Mouse (Mus musculus) forebrain, embryonic 16.5 days (tissue): ENCODE results near the gene Epop. TPM values are rescaled to one million over a fixed set of nuclear protein-coding genes. Genes with fewer than 3 reads are reported as not detected.

Experiments used
- ATAC-seq: fragments of 200-750 bp; cut with Nextera tagmentation; 2 replicates; pipeline ENCODE4 v1.8.0; 2017; ENCODE audit warnings: mild to moderate bottlenecking, moderate library complexity
- H3K27ac ChIP-seq: fragments of 300-500 bp; sonication (generic); 2 replicates; pipeline ENCODE4 v1.5.1; 2014; ENCODE audit warnings: low read length, control low read depth
- H3K27me3 ChIP-seq: fragments of 300-500 bp; sonication (generic); replicated peaks from 2 replicates; pipeline ENCODE4 v1.6.1; 2014; ENCODE audit warnings: low read length; ENCODE audit not compliant: control insufficient read depth, insufficient read depth
- H3K36me3 ChIP-seq: fragments of 300-500 bp; sonication (generic); 2 replicates; pipeline ENCODE4 v1.6.1; 2014; ENCODE audit not compliant: control insufficient read depth, insufficient read depth
- H3K4me1 ChIP-seq: fragments of 300-500 bp; sonication (generic); replicated peaks from 2 replicates; pipeline ENCODE4 v1.6.1; 2014; ENCODE audit warnings: low read length; ENCODE audit not compliant: control insufficient read depth, insufficient read depth
- H3K4me2 ChIP-seq: fragments of 300-500 bp; sonication (generic); 2 replicates; pipeline ENCODE4 v1.6.1; 2014; ENCODE audit warnings: mild to moderate bottlenecking, low read length, control low read depth
- H3K4me3 ChIP-seq: fragments of 300-500 bp; sonication (generic); replicated peaks from 2 replicates; pipeline ENCODE4 v1.5.1; 2014; ENCODE audit warnings: mild to moderate bottlenecking, low read length, control low read depth
- H3K9ac ChIP-seq: fragments of 300-500 bp; sonication (generic); replicated peaks from 2 replicates; pipeline ENCODE4 v1.6.1; 2014; ENCODE audit warnings: low read depth, low read length, control low read depth
- H3K9me3 ChIP-seq: fragments of 300-500 bp; sonication (generic); 2 replicates; pipeline ENCODE4 v1.6.1; 2016; ENCODE audit warnings: low read length; ENCODE audit not compliant: control insufficient read depth
- WGBS: fragments of 180-500 bp; shearing (Covaris S2); extraction: QIAGEN DNeasy Blood & Tissue Kit; methylation state at CpG from one replicate; pipeline ENCODE4 v1.1.7; 2014; 5-methylcytosine and 5-hydroxymethylcytosine counted together
- polyA plus RNA-seq: library from polyadenylated mRNA; unstranded; fragments of >200 nt; fragmentation: Nextera tagmentation; extraction: Ambion mirVana; gene quantifications from 2 replicates; pipeline ENCODE4 v1.2.1, GENCODE M21; 2015

Gene Epop
- polyA plus RNA-seq, 1 experiment from 2014 or later, result 2.1 TPM

DNA sequence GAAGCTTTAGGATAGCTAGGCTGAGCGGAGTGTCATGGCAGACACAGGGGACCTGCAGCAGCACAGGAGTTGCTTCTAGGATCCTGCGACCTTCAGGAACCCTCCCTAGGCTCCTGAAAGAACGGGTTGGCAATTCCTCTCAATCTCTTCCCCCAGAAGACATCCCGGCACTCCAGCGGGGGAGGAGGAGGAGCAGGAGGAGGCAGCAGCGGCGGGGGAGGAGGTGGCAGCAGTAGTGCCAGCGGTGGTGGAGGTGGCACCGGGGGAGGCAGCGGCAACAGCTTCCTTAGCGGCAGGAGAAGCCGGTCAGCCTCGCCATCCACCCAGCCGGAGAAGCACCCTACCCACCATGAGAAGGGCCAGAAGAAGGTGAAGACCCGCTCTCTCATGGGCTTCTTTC is 39.8 kb upstream of the Epop start:
- no peak overlapping the region; the same call in 1 of the 2 replicates for H3K27ac ChIP-seq
- H3K36me3 ChIP-seq, result peaks cover 23% of the 10 kb centered on the region
- no peak for ATAC-seq
- no peaks in the 10 kb centered on the region for H3K9me3 ChIP-seq
- no peak overlapping the region for H3K4me3 ChIP-seq
- peaks cover 29% of the 10 kb centered on the region for H3K4me1 ChIP-seq
- WGBS, result 46% methylated on average over 15 of the region's 15 CpGs
- no peak overlapping the region for H3K9ac ChIP-seq
- no peak overlapping the region for H3K4me2 ChIP-seq
- no peaks in the 10 kb centered on the region for H3K27me3 ChIP-seq

DNA sequence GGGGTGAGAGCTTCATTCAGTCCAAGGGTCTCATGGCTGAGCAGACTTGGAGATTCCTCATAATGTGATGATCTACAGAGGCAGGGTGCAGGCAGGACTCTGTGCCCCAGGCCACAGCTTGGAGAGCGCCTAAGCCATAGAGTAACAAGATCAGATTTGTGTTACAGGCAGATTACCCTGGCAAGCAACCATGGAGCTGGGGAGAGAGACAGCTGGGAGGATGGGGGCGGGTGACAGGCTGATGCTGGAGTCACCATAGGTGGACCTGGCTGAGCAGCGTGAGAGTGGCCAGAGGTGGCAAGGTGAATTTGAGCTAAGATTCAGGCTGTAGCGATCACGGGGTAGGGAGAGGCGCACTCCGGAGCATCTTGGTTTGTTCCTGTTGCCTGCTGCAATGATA is 38.7 kb upstream of the Epop start:
- H3K4me2 ChIP-seq, result no peak overlapping the region
- no peak overlapping the region for H3K9ac ChIP-seq
- H3K36me3 ChIP-seq, result peaks cover 14% of the 10 kb centered on the region
- H3K27me3 ChIP-seq, result no peaks in the 10 kb centered on the region
- H3K4me1 ChIP-seq, result peaks cover 31% of the 10 kb centered on the region
- H3K4me3 ChIP-seq, result no peak overlapping the region
- 94% methylated on average over 7 of the region's 7 CpGs for WGBS
- no peak overlapping the region for H3K27ac ChIP-seq
- H3K9me3 ChIP-seq, result no peaks in the 10 kb centered on the region
- no peak for ATAC-seq

DNA sequence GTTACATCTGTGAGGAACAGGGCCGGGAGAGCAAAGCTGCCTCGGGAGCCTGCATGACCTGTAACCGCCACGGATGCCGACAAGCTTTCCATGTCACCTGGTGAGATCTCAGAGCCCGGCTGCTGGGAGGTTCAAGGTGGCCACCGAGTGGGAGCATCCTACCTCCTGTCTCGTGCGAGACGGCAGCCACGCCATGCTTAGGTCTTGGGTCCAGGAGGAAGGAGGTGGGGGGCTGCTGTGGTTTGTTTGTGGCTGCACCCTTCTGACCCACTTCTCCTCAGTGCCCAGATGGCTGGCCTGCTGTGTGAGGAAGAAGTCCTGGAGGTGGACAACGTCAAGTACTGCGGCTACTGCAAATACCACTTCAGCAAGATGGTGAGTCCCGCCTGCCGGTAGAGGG is 37.3 kb upstream of the Epop start:
- no peak for ATAC-seq
- no peak overlapping the region for H3K4me3 ChIP-seq
- no peaks in the 10 kb centered on the region for H3K9me3 ChIP-seq
- WGBS, result 97% methylated on average over 15 of the region's 15 CpGs
- H3K4me1 ChIP-seq, result peaks cover 41% of the 10 kb centered on the region
- peaks cover 7% of the 10 kb centered on the region for H3K36me3 ChIP-seq
- no peak overlapping the region for H3K9ac ChIP-seq
- H3K4me2 ChIP-seq, result no peak overlapping the region
- peaks cover 7% of the 10 kb centered on the region for H3K27me3 ChIP-seq
- H3K27ac ChIP-seq, result no peak overlapping the region

DNA sequence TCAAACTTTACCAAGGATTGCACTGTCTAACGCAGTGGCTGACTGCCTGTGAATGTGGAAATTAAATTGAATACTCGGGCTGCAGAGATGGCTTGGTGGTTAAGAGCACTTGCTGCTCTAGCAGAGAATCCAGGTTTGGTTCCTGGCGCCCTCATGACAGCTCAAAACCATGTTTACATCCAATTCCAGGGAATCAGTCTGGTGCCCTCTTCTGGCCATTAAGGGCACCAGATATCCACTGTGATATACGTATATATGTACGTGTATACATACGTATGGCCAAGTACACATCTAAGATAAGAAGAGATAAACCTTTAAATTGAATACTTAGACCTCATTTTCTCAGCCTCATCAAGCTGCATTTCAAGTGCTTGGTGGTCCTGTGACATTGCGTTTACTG is 36.7 kb upstream of the Epop start:
- H3K9ac ChIP-seq, result no peak overlapping the region
- no peak overlapping the region for H3K4me3 ChIP-seq
- no peaks in the 10 kb centered on the region for H3K9me3 ChIP-seq
- no peak overlapping the region for H3K27ac ChIP-seq
- no peak overlapping the region for H3K4me2 ChIP-seq
- no peak for ATAC-seq
- peaks cover 47% of the 10 kb centered on the region for H3K4me1 ChIP-seq
- WGBS, result 89% methylated on average over 7 of the region's 7 CpGs
- H3K36me3 ChIP-seq, result peaks cover 5% of the 10 kb centered on the region
- peaks cover 12% of the 10 kb centered on the region for H3K27me3 ChIP-seq

DNA sequence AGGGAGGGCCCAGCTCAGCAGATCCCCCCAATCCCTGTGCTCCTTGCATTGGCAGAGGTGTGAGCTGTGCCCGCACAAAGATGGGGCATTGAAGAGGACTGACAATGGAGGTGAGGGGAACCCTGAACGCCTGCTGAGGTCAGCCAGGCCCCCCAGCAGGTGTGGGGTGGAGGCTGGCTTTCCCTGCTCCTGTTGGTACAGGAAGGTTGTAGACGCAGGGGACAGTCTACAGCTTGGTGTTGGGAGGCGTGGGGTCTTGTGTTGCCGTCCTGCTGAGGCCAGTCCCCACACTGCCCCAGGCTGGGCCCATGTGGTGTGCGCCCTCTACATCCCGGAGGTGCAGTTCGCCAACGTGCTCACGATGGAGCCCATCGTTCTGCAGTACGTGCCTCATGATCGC is 35.9 kb upstream of the Epop start:
- no peak overlapping the region for H3K9ac ChIP-seq
- 87% methylated on average over 13 of the region's 13 CpGs for WGBS

DNA sequence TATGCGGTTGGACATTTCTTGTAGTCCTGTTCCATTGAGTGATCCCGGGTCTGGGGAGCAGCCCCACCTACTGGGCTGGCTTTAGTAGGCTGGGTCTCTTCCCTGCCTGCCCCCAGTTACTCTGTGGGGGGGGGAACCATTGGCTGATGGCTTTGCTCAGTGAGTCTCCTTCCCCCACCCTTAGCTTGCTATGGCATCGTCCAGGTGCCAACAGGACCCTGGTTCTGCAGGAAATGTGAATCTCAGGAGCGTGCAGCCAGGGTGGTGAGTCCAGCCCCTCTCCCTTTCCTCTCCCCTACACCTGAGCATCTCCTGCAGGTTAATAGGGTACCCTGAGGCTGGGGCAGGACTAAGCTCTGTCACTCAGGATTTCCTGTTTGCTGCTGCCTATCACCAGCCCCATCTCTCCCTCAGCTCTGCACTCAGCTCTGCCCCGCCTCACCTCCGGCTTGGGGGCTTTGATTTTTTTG is 35.3 kb upstream of the Epop start:
- no peak for ATAC-seq
- Histone ChIP-seq H3K4me1 (peaks cover 50% of the 10 kb centered on the region), H3K9me3 (no peaks in the 10 kb centered on the region), H3K4me3 (peak overlapping the region; percentile 84), H3K27ac (no peak overlapping the region), H3K9ac (no peak overlapping the region), H3K4me2 (peak overlapping the region; percentile 85), H3K27me3 (peaks cover 19% of the 10 kb centered on the region), H3K36me3 (peaks cover 3% of the 10 kb centered on the region)
- WGBS, result 27% methylated on average over 6 of the region's 6 CpGs

More for the DNA sequence above, 35.9 kb upstream of the Epop start:
- Histone ChIP-seq H3K27me3 (peaks cover 19% of the 10 kb centered on the region), H3K4me2 (no peak overlapping the region), H3K36me3 (peaks cover 3% of the 10 kb centered on the region), H3K9me3 (no peaks in the 10 kb centered on the region), H3K4me1 (peaks cover 55% of the 10 kb centered on the region), H3K4me3 (no peak overlapping the region), H3K27ac (no peak overlapping the region)
- ATAC-seq, result no peak

DNA sequence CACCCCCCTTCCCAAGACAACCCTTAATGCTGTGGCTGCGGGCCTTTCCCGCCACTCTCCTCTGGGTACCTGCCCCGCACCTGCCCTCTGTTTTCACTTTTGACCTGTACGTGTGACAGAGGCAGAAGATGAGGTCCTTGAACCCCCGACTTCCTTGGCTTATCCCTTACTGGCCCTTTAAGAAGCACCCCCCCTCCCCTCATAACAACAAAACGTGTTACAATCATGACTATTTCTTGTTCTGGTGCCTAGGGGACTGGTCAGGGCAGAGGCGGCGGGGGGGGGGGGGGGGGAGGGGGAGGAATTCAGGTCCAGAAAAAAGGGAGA is 34.8 kb upstream of the Epop start:
- no peak for ATAC-seq
- 4% methylated on average over 6 of the region's 8 CpGs for WGBS
- H3K4me1 ChIP-seq, result peaks cover 50% of the 10 kb centered on the region
- peak overlapping the region; percentile 85 for H3K4me2 ChIP-seq
- peak overlapping the region; percentile 82 for H3K9ac ChIP-seq
- no peaks in the 10 kb centered on the region for H3K9me3 ChIP-seq
- peak overlapping the region; percentile 84 for H3K4me3 ChIP-seq
- peaks cover 3% of the 10 kb centered on the region for H3K36me3 ChIP-seq
- peak overlapping the region; percentile 70; the same call in 1 of the 2 replicates for H3K27ac ChIP-seq
- H3K27me3 ChIP-seq, result peaks cover 19% of the 10 kb centered on the region

DNA sequence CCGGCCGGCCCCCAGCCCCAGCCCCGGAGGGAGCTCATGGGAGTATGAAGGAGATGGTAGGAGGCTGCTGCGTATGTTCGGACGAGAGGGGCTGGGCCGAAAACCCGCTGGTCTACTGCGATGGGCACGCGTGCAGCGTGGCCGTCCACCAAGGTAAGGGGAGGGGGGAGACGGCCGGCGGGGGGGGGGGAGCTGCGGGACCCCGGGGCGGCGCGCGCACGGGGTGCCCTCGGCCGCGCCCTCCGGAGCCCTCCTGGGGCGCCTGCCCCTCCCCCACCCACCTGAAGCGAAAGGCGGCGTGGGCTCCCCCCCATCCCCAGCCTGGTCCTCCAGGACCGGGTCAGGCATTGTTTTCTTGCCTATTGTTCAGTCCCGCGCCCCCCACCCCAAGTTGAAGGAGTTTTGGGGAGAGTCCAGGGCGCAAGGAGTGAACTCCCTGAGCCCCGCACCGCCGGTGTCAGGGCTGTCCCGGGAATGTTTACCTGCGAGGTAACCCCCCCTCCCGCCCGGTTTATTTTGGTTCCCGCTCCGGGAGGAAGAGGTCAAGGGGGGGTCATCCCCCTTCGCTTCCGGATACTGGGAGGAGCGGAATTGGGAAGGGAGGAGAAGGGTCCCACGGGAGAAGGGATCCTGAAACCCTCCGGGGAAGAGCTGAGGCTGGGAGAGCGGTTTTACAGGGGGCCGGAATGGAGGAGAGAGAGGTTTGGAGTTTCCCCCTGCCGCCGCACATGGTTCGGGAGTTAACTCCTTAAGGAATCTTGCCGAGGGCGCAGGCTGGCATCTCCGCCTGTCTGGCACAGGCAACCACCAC is 34.2 kb upstream of the Epop start:
- peak overlapping the region; percentile 84 for H3K4me3 ChIP-seq
- no peaks in the 10 kb centered on the region for H3K9me3 ChIP-seq
- H3K4me2 ChIP-seq, result peak overlapping the region; percentile 85
- H3K27me3 ChIP-seq, result peaks cover 19% of the 10 kb centered on the region
- H3K27ac ChIP-seq, result peak overlapping the region; percentile 70
- WGBS, result under 1% methylated on average over 46 of the region's 57 CpGs
- peaks cover 3% of the 10 kb centered on the region for H3K36me3 ChIP-seq
- H3K9ac ChIP-seq, result peak overlapping the region; percentile 82
- 0 out of 2 replicates have a peak, but pooled peaks have one; percentile 23 for ATAC-seq
- peaks cover 46% of the 10 kb centered on the region for H3K4me1 ChIP-seq

DNA sequence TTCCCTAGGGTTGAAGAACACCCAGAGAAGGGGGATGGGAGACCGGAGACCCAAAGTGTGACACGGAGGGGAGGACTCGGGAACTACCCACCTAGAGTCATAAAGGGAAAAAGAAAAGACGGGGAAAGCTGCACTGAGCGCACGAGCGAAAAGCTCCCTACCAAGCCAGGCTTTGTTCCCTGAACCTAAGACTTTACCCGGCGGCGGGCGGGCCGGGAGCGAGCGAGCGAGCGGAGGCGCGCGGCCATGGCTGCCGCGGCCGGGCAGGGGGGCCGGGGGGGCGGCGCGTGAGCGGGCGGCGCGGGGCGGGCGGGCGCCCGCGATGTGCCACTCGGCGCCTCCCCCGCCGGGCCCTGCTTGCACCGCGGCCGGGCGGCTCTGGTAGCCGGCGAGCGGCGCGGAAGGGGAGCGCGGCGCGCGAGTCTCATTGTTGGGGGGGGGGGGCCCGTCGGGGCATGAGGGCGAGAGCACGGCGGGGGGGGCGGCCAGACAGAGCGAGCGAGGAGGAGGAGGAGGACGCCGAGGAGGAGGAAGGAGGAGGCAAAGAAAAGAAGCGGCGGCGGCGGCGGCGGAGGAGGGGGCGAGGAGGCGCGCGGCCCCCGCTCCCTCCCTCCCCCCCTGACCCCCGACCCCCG is 33.5 kb upstream of the Epop start, which contains the start of gene Mllt6:
Gene Mllt6, plus strand, starts transcription at position 522 of the 635 bp plus-strand sequence.
- Histone ChIP-seq H3K36me3 (peaks cover 3% of the 10 kb centered on the region), H3K9ac (peak within 1 kb of the TSS; percentile 82), H3K27ac (peak within 1 kb of the TSS; percentile 70), H3K27me3 (peaks cover 19% of the 10 kb centered on the region), H3K9me3 (no peaks in the 10 kb centered on the region), H3K4me2 (peak within 1 kb of the TSS; percentile 85), H3K4me1 (peaks cover 42% of the 10 kb centered on the region), H3K4me3 (peak within 1 kb of the TSS; percentile 84)
- peak; percentile 70 for ATAC-seq
- WGBS, result under 1% methylated on average over 21 of the region's 76 CpGs
